Mouse (Mus musculus) kidney, embryonic 15.5 days (tissue): ENCODE data around the gene Isg20. TPM values are rescaled to one million over a fixed set of nuclear protein-coding genes. Genes with fewer than 3 reads are reported as not detected.

Experiments used
- ATAC-seq: fragments of 200-750 bp; cut with Nextera tagmentation; replicated peaks from 2 replicates; pipeline ENCODE4 v1.8.0; 2017; ENCODE audit warnings: moderate TSS enrichment; ENCODE audit not compliant: low FRiP score
- H3K27ac ChIP-seq: fragments of 300-500 bp; sonication (generic); 2 replicates; pipeline ENCODE4 v1.5.1; 2015; ENCODE audit warnings: mild to moderate bottlenecking, inconsistent platforms
- H3K27me3 ChIP-seq: fragments of 300-500 bp; sonication (generic); 2 replicates; pipeline ENCODE4 v1.6.1; 2015; ENCODE audit warnings: inconsistent platforms
- H3K36me3 ChIP-seq: fragments of 300-500 bp; sonication (generic); 2 replicates; pipeline ENCODE4 v1.6.1; 2015; ENCODE audit warnings: inconsistent platforms
- H3K4me1 ChIP-seq: fragments of 300-500 bp; sonication (generic); 2 replicates; pipeline ENCODE4 v1.6.1; 2015; ENCODE audit warnings: inconsistent platforms
- H3K4me2 ChIP-seq: fragments of 300-500 bp; sonication (generic); 2 replicates; pipeline ENCODE4 v1.6.1; 2015; ENCODE audit warnings: moderate library complexity, mild to moderate bottlenecking, inconsistent platforms
- H3K4me3 ChIP-seq: fragments of 300-500 bp; sonication (generic); replicated peaks from 2 replicates; pipeline ENCODE4 v1.5.1; 2015; ENCODE audit warnings: mild to moderate bottlenecking, inconsistent platforms
- H3K9ac ChIP-seq: fragments of 300-500 bp; sonication (generic); 2 replicates; pipeline ENCODE4 v1.6.1; 2015; ENCODE audit warnings: mild to moderate bottlenecking, inconsistent platforms
- H3K9me3 ChIP-seq: fragments of 300-500 bp; sonication (generic); replicated peaks from 2 replicates; pipeline ENCODE4 v1.6.1; 2016; ENCODE audit warnings: inconsistent platforms
- WGBS: fragments of 180-500 bp; shearing (Covaris S2); methylation state at CpG from one replicate; pipeline ENCODE4 v1.1.7; 2015; ENCODE audit warnings: mixed read lengths; 5-methylcytosine and 5-hydroxymethylcytosine counted together
- polyA plus RNA-seq: library from polyadenylated mRNA; unstranded; fragments of >200 nt; fragmentation: Nextera tagmentation; extraction: Ambion mirVana; gene quantifications from 2 replicates; pipeline ENCODE4 v1.2.1, GENCODE M21; 2015

Gene Isg20
- polyA plus RNA-seq, 1 experiment from 2014 or later = 4.6 TPM

- Histone ChIP-seq H3K4me3 (no peak overlapping the region), H3K9me3 (no peaks in the 10 kb centered on the region), H3K4me1 (peaks cover 21% of the 10 kb centered on the region), H3K27ac (no peak overlapping the region), H3K9ac (no peak overlapping the region), H3K27me3 (no peaks in the 10 kb centered on the region), H3K36me3 (peaks cover 34% of the 10 kb centered on the region), H3K4me2 (no peak overlapping the region)
- WGBS = 54% methylated on average over 6 of the region's 6 CpGs
- ATAC-seq = no peak
Observed at GRCm38 (mm10) chr7:78910336-78911098, 2.7 kb upstream of the Isg20 start.

GRCm38 (mm10) chr7:78911209-78911608 is 2.0 kb upstream of the Isg20 start:
- peaks cover 21% of the 10 kb centered on the region for H3K4me1 ChIP-seq
- no peak for ATAC-seq
- H3K9ac ChIP-seq = no peak overlapping the region
- H3K9me3 ChIP-seq = no peaks in the 10 kb centered on the region
- peaks cover 27% of the 10 kb centered on the region for H3K36me3 ChIP-seq
- 90% methylated on average over 4 of the region's 4 CpGs for WGBS
- H3K4me3 ChIP-seq = no peak overlapping the region
- no peaks in the 10 kb centered on the region for H3K27me3 ChIP-seq
- H3K4me2 ChIP-seq = no peak overlapping the region
- H3K27ac ChIP-seq = no peak overlapping the region

- ATAC-seq = no peak
- Histone ChIP-seq H3K27ac (no peak overlapping the region), H3K9ac (no peak overlapping the region), H3K4me1 (peaks cover 21% of the 10 kb centered on the region), H3K9me3 (no peaks in the 10 kb centered on the region), H3K4me3 (peak overlapping the region; percentile 24), H3K4me2 (peak overlapping the region; percentile 56), H3K36me3 (peaks cover 17% of the 10 kb centered on the region), H3K27me3 (no peaks in the 10 kb centered on the region)
- WGBS = 20% methylated on average over 20 of the region's 20 CpGs
Observed at GRCm38 (mm10) chr7:78912253-78912973, 811 bp upstream of the Isg20 start.

- Histone ChIP-seq H3K36me3 (peaks cover 12% of the 10 kb centered on the region), H3K27ac (no peak overlapping the region), H3K9ac (no peak overlapping the region), H3K4me3 (no peak overlapping the region), H3K9me3 (no peaks in the 10 kb centered on the region), H3K4me2 (peak overlapping the region; percentile 30; the same call in 1 of the 2 replicates), H3K4me1 (peaks cover 21% of the 10 kb centered on the region), H3K27me3 (no peaks in the 10 kb centered on the region)
- 67% methylated on average over 19 of the region's 19 CpGs for WGBS
- ATAC-seq = peak; percentile 74
Observed at GRCm38 (mm10) chr7:78913649-78914544, 673 bp downstream of the Isg20 start.

GRCm38 (mm10) chr7:78914545-78914845 is 1.3 kb downstream of the Isg20 start:
- Histone ChIP-seq H3K9me3 (no peaks in the 10 kb centered on the region), H3K27me3 (no peaks in the 10 kb centered on the region), H3K36me3 (peaks cover 6% of the 10 kb centered on the region), H3K4me3 (no peak overlapping the region), H3K4me2 (no peak overlapping the region), H3K9ac (no peak overlapping the region), H3K4me1 (peaks cover 21% of the 10 kb centered on the region), H3K27ac (no peak overlapping the region)
- 73% methylated on average over 3 of the region's 3 CpGs for WGBS
- no peak for ATAC-seq

GRCm38 (mm10) chr7:78914896-78915510 is 1.8 kb downstream of the Isg20 start:
- 82% methylated on average over 11 of the region's 11 CpGs for WGBS
- Histone ChIP-seq H3K27ac (no peak overlapping the region), H3K4me2 (no peak overlapping the region)

GRCm38 (mm10) chr7:78918686-78919085 is 5.5 kb downstream of the Isg20 start:
- Histone ChIP-seq H3K27ac (no peak overlapping the region), H3K9ac (no peak overlapping the region), H3K4me2 (no peak overlapping the region), H3K4me3 (no peak overlapping the region), H3K4me1 (peaks cover 11% of the 10 kb centered on the region; the same call in 1 of the 2 replicates), H3K9me3 (no peaks in the 10 kb centered on the region), H3K27me3 (no peaks in the 10 kb centered on the region; the same call in 1 of the 2 replicates), H3K36me3 (no peaks in the 10 kb centered on the region)
- no peak for ATAC-seq
- WGBS = 44% methylated on average over 4 of the region's 4 CpGs

More at GRCm38 (mm10) chr7:78914896-78915510, 1.8 kb downstream of the Isg20 start:
- no peaks in the 10 kb centered on the region; the same call in 1 of the 2 replicates for H3K27me3 ChIP-seq
- H3K36me3 ChIP-seq = 0 out of 2 replicates have a peak, but pooled peaks cover under 1% of the 10 kb centered on the region
- no peak overlapping the region for H3K9ac ChIP-seq
- peaks cover 21% of the 10 kb centered on the region for H3K4me1 ChIP-seq
- ATAC-seq = no peak
- H3K4me3 ChIP-seq = no peak overlapping the region
- H3K9me3 ChIP-seq = no peaks in the 10 kb centered on the region

- WGBS = 64% methylated on average over 7 of the region's 7 CpGs
- Histone ChIP-seq H3K27ac (peak overlapping the region; percentile 64), H3K36me3 (no peaks in the 10 kb centered on the region), H3K9ac (no peak overlapping the region), H3K4me1 (0 out of 2 replicates have a peak, but pooled peaks cover 7% of the 10 kb centered on the region), H3K27me3 (no peaks in the 10 kb centered on the region; the same call in 1 of the 2 replicates), H3K4me2 (no peak overlapping the region), H3K4me3 (no peak overlapping the region), H3K9me3 (no peaks in the 10 kb centered on the region)
- ATAC-seq = peak; percentile 57
Observed at GRCm38 (mm10) chr7:78922506-78922905, 9.3 kb downstream of the Isg20 start.

GRCm38 (mm10) chr7:78924300-78924699 is 11.1 kb downstream of the Isg20 start:
- WGBS = 10% methylated on average over 6 of the region's 6 CpGs
- Histone ChIP-seq H3K9me3 (no peaks in the 10 kb centered on the region), H3K27ac (no peak overlapping the region), H3K36me3 (no peaks in the 10 kb centered on the region), H3K4me3 (no peak overlapping the region), H3K4me1 (0 out of 2 replicates have a peak, but pooled peaks cover 7% of the 10 kb centered on the region), H3K4me2 (no peak overlapping the region), H3K9ac (no peak overlapping the region), H3K27me3 (no peaks in the 10 kb centered on the region; the same call in 1 of the 2 replicates)
- no peak for ATAC-seq

- no peak overlapping the region for H3K4me2 ChIP-seq
- no peaks in the 10 kb centered on the region for H3K36me3 ChIP-seq
- no peak overlapping the region for H3K27ac ChIP-seq
- WGBS = 70% methylated on average over 7 of the region's 7 CpGs
- H3K9me3 ChIP-seq = no peaks in the 10 kb centered on the region
- H3K4me1 ChIP-seq = 0 out of 2 replicates have a peak, but pooled peaks cover 7% of the 10 kb centered on the region
- H3K27me3 ChIP-seq = no peaks in the 10 kb centered on the region; the same call in 1 of the 2 replicates
- H3K4me3 ChIP-seq = no peak overlapping the region
- H3K9ac ChIP-seq = no peak overlapping the region
- no peak for ATAC-seq
Observed at GRCm38 (mm10) chr7:78924796-78925195, 11.6 kb downstream of the Isg20 start.

GRCm38 (mm10) chr7:78925680-78926079 is 12.5 kb downstream of the Isg20 start:
- Histone ChIP-seq H3K27ac (no peak overlapping the region), H3K4me2 (no peak overlapping the region), H3K9ac (no peak overlapping the region), H3K27me3 (no peaks in the 10 kb centered on the region), H3K4me1 (0 out of 2 replicates have a peak, but pooled peaks cover 7% of the 10 kb centered on the region), H3K36me3 (no peaks in the 10 kb centered on the region), H3K4me3 (no peak overlapping the region), H3K9me3 (no peaks in the 10 kb centered on the region)
- no peak for ATAC-seq
- WGBS = 81% methylated on average over 7 of the region's 7 CpGs
